Mouse (Mus musculus): ENCODE data around the gene Tuba4a. TPM values are rescaled to one million over a fixed set of nuclear protein-coding genes. Genes with fewer than 3 reads are reported as not detected.

Tuba4a gene
- total RNA-seq, 4 experiments from 2014 or later: 598 to 614 (median 602) TPM

DNA sequence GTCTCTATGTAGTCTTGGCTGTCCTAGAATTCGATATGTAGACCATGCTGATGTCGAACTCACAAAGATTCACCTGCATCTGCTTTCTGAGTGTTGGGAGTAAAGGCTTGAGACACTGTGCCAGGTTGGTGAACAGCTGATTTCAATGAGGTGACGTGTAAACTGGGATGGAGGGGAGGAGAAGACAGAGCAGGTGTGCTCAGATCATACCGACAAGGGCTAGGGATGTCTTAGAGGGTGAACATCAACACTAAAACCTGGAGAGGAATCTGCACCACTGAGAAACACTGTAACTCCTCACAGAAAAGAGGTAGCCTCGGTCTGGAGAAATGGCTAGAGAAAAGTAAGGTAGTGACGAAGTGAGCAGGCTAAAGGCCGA is 51.6 kb downstream of the Tuba4a start:
- no peak for DNase-seq (ENCODE audit: low spot score in 2 of 2)

Small RNAs within 50 kb of the gene (microRNA-seq; reads per million reads assigned to microRNA genes)
- 0 reads per million in 2 experiments for gene Gm27943

Other genes with a start within 250 kb of the Tuba4a start
- 1 to 10 TPM; 2.0 to 4.8 (median 3.3) TPM for gene Nhej1, start 94.7 kb downstream of the Tuba4a start, total RNA-seq (2022)
- 1 to 10 TPM in 2 of 4 experiments, under 1 TPM in 2; 0.59 to 1.7 (median 1.2) TPM for gene Slc23a3, start 86.0 kb downstream of the Tuba4a start, total RNA-seq (2022)
- 10 to 100 TPM; 31.6 to 36.5 (median 33.8) TPM for gene Cnppd1, start 77.2 kb downstream of the Tuba4a start, total RNA-seq (2022)
- 100 to 1,000 TPM; 202 to 212 (median 206) TPM for gene Retreg2, start 77.1 kb downstream of the Tuba4a start, total RNA-seq (2022)
- gene Zfand2b, start 51.2 kb downstream of the Tuba4a start, total RNA-seq (2022): 10 to 100 TPM; 27.2 to 29.4 (median 28.0) TPM
- 10 to 100 TPM; 26.2 to 29.9 (median 28.8) TPM for gene Abcb6, start 39.5 kb downstream of the Tuba4a start, total RNA-seq (2022)
- 10 to 100 TPM; 20.3 to 26.4 (median 26.0) TPM for gene Ankzf1, start 27.7 kb downstream of the Tuba4a start, total RNA-seq (2022)
- 100 to 1,000 TPM; 114 to 124 (median 118) TPM for gene Atg9a, start 27.7 kb downstream of the Tuba4a start, total RNA-seq (2022)
- gene Glb1l, start 9.1 kb downstream of the Tuba4a start, total RNA-seq (2022): 10 to 100 TPM; 14.0 to 18.3 (median 14.9) TPM
- 10 to 100 TPM; 73.9 to 82.8 (median 80.2) TPM for gene Stk16, start 9.0 kb downstream of the Tuba4a start, total RNA-seq (2022)
- gene A630095N17Rik, start 12.2 kb upstream of the Tuba4a start, total RNA-seq (2022): not detected
- 100 to 1,000 TPM in 3 of 4 experiments, 10 to 100 TPM in 1; 98.9 to 111 (median 108) TPM for gene Dnajb2, start 16.5 kb upstream of the Tuba4a start, total RNA-seq (2022)
- 100 to 1,000 TPM; 411 to 436 (median 423) TPM for gene Ptprn, start 44.6 kb upstream of the Tuba4a start, total RNA-seq (2022)
- 100 to 1,000 TPM; 166 to 203 (median 173) TPM for gene Resp18, start 58.5 kb upstream of the Tuba4a start, total RNA-seq (2022)
- 10 to 100 TPM; 56.5 to 63.2 (median 59.7) TPM for gene Dnpep, start 98.1 kb upstream of the Tuba4a start, total RNA-seq (2022)
- 1 to 10 TPM in 3 of 4 experiments, under 1 TPM in 1; 0.89 to 2.9 (median 1.8) TPM for gene Des, start 140.5 kb upstream of the Tuba4a start, total RNA-seq (2022)
- 100 to 1,000 TPM; 177 to 190 (median 187) TPM for gene Speg, start 155.4 kb upstream of the Tuba4a start, total RNA-seq (2022)
- gene Gmppa, start 216.1 kb upstream of the Tuba4a start, total RNA-seq (2022): 10 to 100 TPM; 48.0 to 64.9 (median 62.3) TPM
- gene Asic4, start 230.6 kb upstream of the Tuba4a start, total RNA-seq (2022): 10 to 100 TPM; 21.5 to 26.7 (median 25.1) TPM

Data from left cerebral cortex, adult 8-10 months (tissue).